Mouse (Mus musculus) adrenal gland, adult 2 months (tissue): ENCODE measurements around the gene Etnppl. TPM values are rescaled to one million over a fixed set of nuclear protein-coding genes. Genes with fewer than 3 reads are reported as not detected.

Experiments used
- DNase-seq: peaks from one replicate; pipeline ENCODE4 v3.0.0; 2021
- polyA plus RNA-seq: library from polyadenylated mRNA; depleted of rRNA; stranded (reverse); fragments of >200 nt; gene quantifications from 2 replicates; pipeline ENCODE4 v1.2.3, GENCODE M21; 2012; rRNA removed
- total RNA-seq, 2 experiments: library from RNA; stranded (reverse); gene quantifications; 2 replicates each; pipeline ENCODE4 v1.2.3; 2021

Etnppl gene
- total and polyA plus RNA-seq, 3 experiments: 0.21 to 0.72 TPM; not detected in 1

GRCm38 (mm10) chr3:130677671-130678460 lies 60.6 kb downstream of the Etnppl start:
- DNase-seq: no peak

- DNase-seq: no peak
Observed at GRCm38 (mm10) chr3:130681226-130681625, 64.0 kb downstream of the Etnppl start.

- DNase-seq: no peak
Observed at GRCm38 (mm10) chr3:130682183-130682582, 64.9 kb downstream of the Etnppl start.

- DNase-seq: no peak
Observed at GRCm38 (mm10) chr3:130683836-130684235, 66.6 kb downstream of the Etnppl start.

GRCm38 (mm10) chr3:130684276-130685013 lies 67.2 kb downstream of the Etnppl start:
- no peak for DNase-seq

- no peak for DNase-seq
Observed at GRCm38 (mm10) chr3:130685014-130685366, 67.7 kb downstream of the Etnppl start.

- DNase-seq: no peak
Observed at GRCm38 (mm10) chr3:130687051-130687450, 69.8 kb downstream of the Etnppl start.

Other genes starting within 250 kb of the Etnppl start
- 100 to 1,000 TPM in 1 of 2 experiments, 10 to 100 TPM in 1; 85.9 to 121 TPM for gene Ostc, start 92.0 kb downstream of the Etnppl start, total RNA-seq
- 12.9 and 13.3 TPM in 2 replicates for gene Ostc, start 92.0 kb downstream of the Etnppl start, polyA plus RNA-seq
- 100 to 1,000 TPM; 621 to 725 TPM for gene Rpl34, start 113.0 kb downstream of the Etnppl start, total RNA-seq
- 235 and 259 TPM in 2 replicates for gene Rpl34, start 113.0 kb downstream of the Etnppl start, polyA plus RNA-seq